Mouse (Mus musculus) stomach, postnatal 0 days (tissue): Measurements from ENCODE around the gene Serpina5.

Source experiments
- CTCF ChIP-seq: IDR thresholded peaks from 2 replicates; pipeline ENCODE4 v1.5.1; 2016; ENCODE audit warnings: antibody characterized with exemption, low read depth, mild to moderate bottlenecking, moderate library complexity
- EP300 ChIP-seq: optimal IDR thresholded peaks from 2 replicates; pipeline ENCODE3; 2016; ENCODE audit warnings: antibody characterized with exemption

DNA sequence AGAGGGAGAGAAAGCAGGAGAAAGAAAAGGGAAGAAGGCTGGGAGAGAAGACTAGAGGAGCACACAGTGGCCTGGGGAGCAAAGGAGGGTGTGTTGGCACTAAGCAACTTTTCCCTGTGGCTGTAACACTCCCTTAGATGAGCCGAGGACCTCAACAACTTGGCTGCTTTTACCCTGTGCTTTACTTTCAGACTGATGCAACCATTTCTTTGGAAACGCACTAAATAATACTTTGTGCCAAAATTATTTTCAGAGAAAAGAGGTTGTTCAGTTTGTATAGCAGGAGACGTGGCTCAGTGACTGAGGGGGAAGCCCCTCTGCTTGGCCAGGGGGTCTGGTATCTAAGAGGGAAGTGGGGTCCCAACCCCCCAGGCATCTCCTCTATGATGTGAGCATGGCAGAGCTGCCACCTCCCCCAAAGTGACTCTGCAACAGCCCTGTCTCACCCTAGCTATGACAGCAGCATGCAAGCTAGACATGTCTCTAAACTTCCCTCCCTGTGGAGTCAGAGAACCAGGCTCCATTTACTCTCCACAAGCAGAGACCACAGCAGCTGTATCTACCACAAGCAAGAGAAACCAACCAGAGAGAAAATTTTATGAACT is 52.2 kb downstream of the Serpina5 start:
- TF ChIP-seq EP300 (no peak), CTCF (no peak)
